Mouse (Mus musculus) limb, embryonic 15.5 days (tissue): Measurements from ENCODE around the gene Eva1c. TPM values are rescaled to one million over a fixed set of nuclear protein-coding genes. Genes with fewer than 3 reads are reported as not detected.

ENCODE experiments used
- ATAC-seq: fragments of 200-750 bp; cut with Nextera tagmentation; 2 replicates; pipeline ENCODE4 v1.8.0; 2017; ENCODE audit warnings: low read depth, moderate TSS enrichment; ENCODE audit not compliant: insufficient number of reproducible peaks, low FRiP score, low TSS enrichment
- H3K27ac ChIP-seq: fragments of 300-500 bp; sonication (generic); 2 replicates; pipeline ENCODE4 v1.5.1; 2015; ENCODE audit warnings: moderate library complexity, mild to moderate bottlenecking, inconsistent platforms
- H3K27me3 ChIP-seq: fragments of 300-500 bp; sonication (generic); 2 replicates; pipeline ENCODE4 v1.6.1; 2015; ENCODE audit warnings: inconsistent platforms
- H3K36me3 ChIP-seq: fragments of 300-500 bp; sonication (generic); 2 replicates; pipeline ENCODE4 v1.6.1; 2015; ENCODE audit warnings: inconsistent platforms
- H3K4me1 ChIP-seq: fragments of 300-500 bp; sonication (generic); 2 replicates; pipeline ENCODE4 v1.6.1; 2015; ENCODE audit warnings: inconsistent platforms
- H3K4me2 ChIP-seq: fragments of 300-500 bp; sonication (generic); 2 replicates; pipeline ENCODE4 v1.6.1; 2015; ENCODE audit warnings: mild to moderate bottlenecking, inconsistent platforms
- H3K4me3 ChIP-seq: fragments of 300-500 bp; sonication (generic); 2 replicates; pipeline ENCODE4 v1.5.1; 2015; ENCODE audit warnings: mild to moderate bottlenecking, inconsistent platforms
- H3K9ac ChIP-seq: fragments of 300-500 bp; sonication (generic); 2 replicates; pipeline ENCODE4 v1.6.1; 2015; ENCODE audit warnings: inconsistent platforms
- H3K9me3 ChIP-seq: fragments of 300-500 bp; sonication (generic); 2 replicates; pipeline ENCODE4 v1.6.1; 2016; ENCODE audit warnings: inconsistent platforms
- WGBS: fragments of 180-500 bp; shearing (Covaris S2); methylation state at CpG from one replicate; pipeline ENCODE4 v1.1.7; 2015; 5-methylcytosine and 5-hydroxymethylcytosine counted together
- polyA plus RNA-seq: library from polyadenylated mRNA; unstranded; fragments of >200 nt; fragmentation: Nextera tagmentation; extraction: Ambion mirVana; gene quantifications from 2 replicates; pipeline ENCODE4 v1.2.1, GENCODE M21; 2015

The Eva1c gene
- polyA plus RNA-seq, 1 experiment from 2014 or later: 1.2 TPM

DNA sequence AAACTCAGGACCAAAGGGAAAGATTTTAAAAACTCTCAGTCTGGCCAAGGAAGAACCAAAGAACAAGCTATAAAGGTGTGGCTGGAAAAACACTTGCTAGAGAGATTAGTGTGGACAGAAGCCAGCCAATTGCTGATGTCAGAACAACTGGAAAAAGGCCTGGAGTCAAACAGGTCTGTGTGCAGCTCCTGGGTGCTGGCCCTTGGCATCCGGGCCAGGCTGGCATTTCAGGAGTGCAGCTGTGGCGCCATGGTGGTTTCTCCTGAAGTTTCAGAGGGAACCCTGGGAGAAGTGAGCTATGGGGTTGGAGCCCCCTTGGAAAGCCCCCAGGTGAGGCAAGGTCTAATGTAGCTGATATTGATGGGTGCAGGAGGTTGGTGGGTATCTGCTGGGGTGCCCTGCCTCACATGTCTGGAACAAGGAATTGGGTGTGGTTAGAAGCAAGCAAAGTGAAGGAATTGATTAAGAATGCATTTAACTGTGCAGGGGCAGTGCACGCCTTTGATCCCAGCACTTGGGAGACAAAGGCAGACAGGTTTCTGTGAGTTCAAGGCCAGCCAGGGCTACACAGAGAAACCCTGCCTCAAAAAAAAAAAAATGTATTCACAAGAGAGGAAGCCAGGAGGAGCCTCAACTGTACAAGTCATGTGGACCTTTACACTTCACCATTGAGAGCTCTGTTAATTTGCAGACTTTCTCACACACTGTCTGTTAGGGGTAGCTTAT is 51.8 kb downstream of the Eva1c start:
- ATAC-seq: no peak
- Histone ChIP-seq H3K27ac (no peak overlapping the region), H3K9me3 (no peaks in the 10 kb centered on the region), H3K4me2 (no peak overlapping the region), H3K4me1 (peaks cover 20% of the 10 kb centered on the region), H3K9ac (no peak overlapping the region), H3K36me3 (no peaks in the 10 kb centered on the region), H3K4me3 (no peak overlapping the region), H3K27me3 (no peaks in the 10 kb centered on the region)
- WGBS: 86% methylated on average over 3 of the region's 3 CpGs

DNA sequence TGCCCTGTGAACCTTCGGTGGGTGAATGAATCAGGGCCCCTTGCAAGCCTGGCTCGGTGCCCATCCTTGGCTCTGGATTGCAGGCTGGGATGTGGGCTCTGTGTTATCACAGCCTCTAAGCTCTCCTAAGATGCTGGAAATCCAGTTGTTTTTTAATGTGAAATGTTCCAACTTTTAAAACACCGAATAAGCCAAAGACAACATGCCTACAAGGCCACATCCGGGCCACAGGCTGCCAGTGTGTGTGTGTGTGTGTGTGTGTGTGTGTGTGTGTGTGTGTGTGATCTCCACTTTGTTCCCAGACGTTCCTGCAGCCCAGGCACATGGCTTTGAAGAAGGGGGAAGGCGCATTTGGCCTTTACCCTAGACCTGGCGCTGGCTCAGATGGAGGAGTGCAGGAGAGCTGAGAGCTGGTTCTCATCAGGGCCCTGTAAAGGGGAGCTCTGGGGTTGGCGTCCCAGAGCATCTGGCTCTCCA is 56.0 kb downstream of the Eva1c start:
- H3K4me3 ChIP-seq: no peak overlapping the region
- H3K9ac ChIP-seq: no peak overlapping the region
- H3K9me3 ChIP-seq: no peaks in the 10 kb centered on the region
- no peaks in the 10 kb centered on the region for H3K27me3 ChIP-seq
- no peaks in the 10 kb centered on the region for H3K36me3 ChIP-seq
- 33% methylated on average over 8 of the region's 8 CpGs for WGBS
- H3K27ac ChIP-seq: peak overlapping the region; percentile 60
- H3K4me1 ChIP-seq: peaks cover 42% of the 10 kb centered on the region
- no peak overlapping the region for H3K4me2 ChIP-seq
- ATAC-seq: peak; percentile 72

DNA sequence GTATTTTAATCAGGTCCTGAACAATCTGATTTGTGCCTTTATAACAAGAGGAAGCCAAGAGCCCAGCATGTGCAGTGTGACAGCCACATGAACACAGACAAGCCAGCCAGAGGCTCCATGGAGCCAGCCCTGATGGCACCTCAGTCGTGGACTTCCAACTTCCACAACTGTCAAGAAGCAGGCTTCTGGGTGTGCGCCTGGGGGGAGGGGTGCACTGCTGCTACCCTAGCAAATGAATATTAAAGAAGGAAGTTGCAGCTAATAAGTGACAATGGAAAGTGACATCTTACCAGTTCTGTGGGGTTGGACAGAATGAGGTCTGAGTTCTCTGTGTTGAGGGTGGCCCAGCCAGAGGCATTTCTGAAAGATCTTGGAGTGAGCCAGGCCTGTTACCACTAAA is 58.8 kb downstream of the Eva1c start:
- H3K4me3 ChIP-seq: no peak overlapping the region
- no peak overlapping the region for H3K4me2 ChIP-seq
- no peaks in the 10 kb centered on the region for H3K36me3 ChIP-seq
- no peak for ATAC-seq
- peaks cover 37% of the 10 kb centered on the region for H3K4me1 ChIP-seq
- no peaks in the 10 kb centered on the region for H3K27me3 ChIP-seq
- 65% methylated on average over 2 of the region's 2 CpGs for WGBS
- no peaks in the 10 kb centered on the region for H3K9me3 ChIP-seq
- H3K27ac ChIP-seq: peak overlapping the region; percentile 47
- H3K9ac ChIP-seq: no peak overlapping the region

DNA sequence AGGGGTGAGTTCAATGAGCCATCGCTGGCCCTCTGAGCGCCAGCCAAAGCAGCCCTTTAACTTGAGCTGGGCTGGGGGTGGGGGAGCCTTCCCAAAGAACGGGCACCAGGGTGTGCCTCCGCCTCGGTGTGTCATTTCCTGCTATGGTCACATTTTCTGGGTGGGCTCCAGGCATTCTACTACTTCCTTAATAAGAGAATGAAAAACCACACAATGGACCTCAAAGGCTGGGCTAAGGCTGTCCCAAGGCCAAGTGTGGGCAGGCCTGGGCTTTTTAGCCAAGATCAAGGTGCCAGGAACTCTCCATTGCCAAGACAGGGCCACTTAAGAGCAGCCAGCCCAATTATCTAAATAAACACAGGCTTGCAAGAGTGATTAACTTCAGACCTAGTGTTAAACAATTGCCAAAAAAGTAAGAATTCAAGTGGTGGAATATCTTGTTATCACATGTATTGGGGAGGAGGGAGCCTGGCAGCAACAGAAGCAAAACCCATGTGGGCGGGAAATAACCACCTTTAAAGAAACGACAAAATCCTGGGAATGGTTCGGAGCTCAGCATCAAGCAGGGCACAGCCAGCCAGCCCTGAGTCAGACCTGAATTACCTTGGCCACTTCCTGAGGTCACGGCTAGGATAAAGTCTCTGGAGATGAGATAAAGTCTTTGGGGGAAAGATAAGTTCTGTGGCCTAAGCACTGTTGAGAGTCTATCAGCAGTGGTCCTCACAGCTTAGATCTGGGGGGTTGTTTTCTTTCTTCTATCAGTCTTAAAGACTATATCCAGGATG is 59.5 kb downstream of the Eva1c start:
- WGBS: 40% methylated on average over 9 of the region's 9 CpGs
- peak; percentile 55; the same call in 1 of the 2 replicates for ATAC-seq
- peak overlapping the region; percentile 47; the same call in 1 of the 2 replicates for H3K27ac ChIP-seq

DNA sequence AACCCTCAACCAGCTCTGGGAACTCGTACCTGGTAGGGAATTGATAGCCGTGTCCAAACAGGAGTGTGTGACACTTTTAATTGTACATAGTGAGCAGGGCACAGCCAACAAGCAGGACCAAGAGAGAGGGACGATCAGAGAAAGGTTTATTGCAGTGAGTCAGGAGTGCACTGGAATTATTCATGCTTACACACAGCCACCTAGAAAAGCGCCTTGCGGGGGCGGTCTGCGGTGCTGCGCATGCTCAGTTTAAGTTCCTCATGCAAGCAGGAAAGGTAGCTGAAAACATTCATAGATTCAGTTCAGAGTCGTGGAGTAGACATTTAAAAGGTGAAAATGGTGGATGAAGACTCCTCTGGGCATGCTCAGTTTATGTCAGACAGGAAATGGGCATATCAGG is 64.2 kb downstream of the Eva1c start:
- no peak overlapping the region for H3K4me2 ChIP-seq
- peaks cover 21% of the 10 kb centered on the region for H3K4me1 ChIP-seq
- 82% methylated on average over 9 of the region's 9 CpGs for WGBS
- no peaks in the 10 kb centered on the region for H3K9me3 ChIP-seq
- no peaks in the 10 kb centered on the region for H3K36me3 ChIP-seq
- no peaks in the 10 kb centered on the region for H3K27me3 ChIP-seq
- H3K4me3 ChIP-seq: no peak overlapping the region
- H3K27ac ChIP-seq: no peak overlapping the region
- no peak for ATAC-seq
- H3K9ac ChIP-seq: no peak overlapping the region

More for the DNA sequence above, 59.5 kb downstream of the Eva1c start:
- H3K9ac ChIP-seq: no peak overlapping the region
- no peak overlapping the region for H3K4me3 ChIP-seq
- no peaks in the 10 kb centered on the region for H3K36me3 ChIP-seq
- no peaks in the 10 kb centered on the region for H3K9me3 ChIP-seq
- H3K4me2 ChIP-seq: no peak overlapping the region
- no peaks in the 10 kb centered on the region for H3K27me3 ChIP-seq
- H3K4me1 ChIP-seq: peaks cover 37% of the 10 kb centered on the region

DNA sequence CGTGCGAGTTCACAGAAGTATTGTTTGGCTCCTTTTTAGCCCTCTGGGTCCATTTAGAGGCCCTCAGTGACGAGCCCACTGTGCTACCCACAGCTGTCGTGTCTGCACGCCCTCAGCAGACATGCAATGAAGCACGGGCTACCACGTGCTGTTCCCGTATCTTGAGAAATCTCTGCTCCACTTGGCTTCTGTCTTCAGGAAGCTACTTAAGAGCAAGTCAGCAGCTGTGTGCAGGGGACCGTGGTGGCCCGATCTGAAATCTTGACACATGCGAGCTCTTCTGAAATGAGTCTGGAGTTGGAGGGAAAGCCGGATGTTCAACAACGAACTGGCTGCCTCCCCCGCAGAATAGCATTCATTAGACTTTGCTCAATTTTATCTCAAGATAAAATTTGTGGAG is 65.1 kb downstream of the Eva1c start:
- Histone ChIP-seq H3K4me1 (0 out of 2 replicates have a peak, but pooled peaks cover 13% of the 10 kb centered on the region), H3K27me3 (no peaks in the 10 kb centered on the region), H3K4me2 (no peak overlapping the region), H3K27ac (no peak overlapping the region), H3K9ac (no peak overlapping the region), H3K4me3 (no peak overlapping the region), H3K36me3 (no peaks in the 10 kb centered on the region), H3K9me3 (no peaks in the 10 kb centered on the region)
- 60% methylated on average over 14 of the region's 14 CpGs for WGBS
- ATAC-seq: no peak

DNA sequence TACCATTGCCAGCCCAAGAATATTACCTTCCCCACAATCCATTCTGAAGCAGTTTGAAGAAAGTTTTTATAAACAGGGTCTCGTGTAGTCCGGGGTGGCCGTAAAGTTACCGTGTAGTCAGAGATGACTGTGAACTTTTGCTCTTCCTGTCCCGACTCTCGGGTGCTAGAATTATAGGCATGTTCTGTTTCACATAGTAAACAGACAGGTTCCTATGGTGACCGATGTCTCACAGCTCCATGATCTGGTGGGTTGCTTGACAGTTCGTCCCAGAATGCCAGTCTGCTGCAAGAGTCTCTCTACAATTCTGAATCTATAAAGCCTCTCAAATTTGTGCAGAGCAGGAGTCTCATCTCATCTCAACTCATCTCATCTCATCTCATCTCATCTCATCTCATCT is 65.6 kb downstream of the Eva1c start:
- H3K9me3 ChIP-seq: no peaks in the 10 kb centered on the region
- H3K9ac ChIP-seq: no peak overlapping the region
- no peak for ATAC-seq
- H3K4me2 ChIP-seq: no peak overlapping the region
- H3K27me3 ChIP-seq: no peaks in the 10 kb centered on the region
- 0 out of 2 replicates have a peak, but pooled peaks cover 13% of the 10 kb centered on the region for H3K4me1 ChIP-seq
- WGBS: 17% methylated on average over 8 of the region's 8 CpGs
- H3K27ac ChIP-seq: no peak overlapping the region
- H3K36me3 ChIP-seq: no peaks in the 10 kb centered on the region
- H3K4me3 ChIP-seq: no peak overlapping the region

DNA sequence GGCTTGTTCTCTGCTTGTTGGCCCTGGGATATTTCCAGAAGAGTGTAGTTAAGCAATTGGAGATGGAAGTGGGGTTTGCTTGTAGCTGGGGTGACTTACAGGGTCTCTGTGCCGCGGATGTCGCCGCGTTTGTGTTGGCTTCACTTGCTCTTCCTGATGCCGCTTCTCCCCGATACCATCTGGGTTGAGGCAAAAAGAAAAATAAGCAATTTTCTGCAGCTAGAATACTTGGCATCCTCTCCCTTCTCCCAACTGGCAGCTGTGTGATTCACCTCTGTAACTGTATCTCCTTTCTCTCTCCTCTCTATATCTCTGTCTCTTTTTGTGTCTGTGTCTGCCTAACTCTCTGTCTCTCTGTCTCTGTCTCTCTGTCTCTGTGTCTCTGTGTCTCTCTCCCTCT is 66.5 kb downstream of the Eva1c start:
- no peaks in the 10 kb centered on the region for H3K9me3 ChIP-seq
- H3K4me1 ChIP-seq: 0 out of 2 replicates have a peak, but pooled peaks cover 13% of the 10 kb centered on the region
- H3K27me3 ChIP-seq: no peaks in the 10 kb centered on the region
- H3K9ac ChIP-seq: no peak overlapping the region
- no peak for ATAC-seq
- H3K4me2 ChIP-seq: no peak overlapping the region
- no peak overlapping the region for H3K27ac ChIP-seq
- 76% methylated on average over 7 of the region's 7 CpGs for WGBS
- no peak overlapping the region for H3K4me3 ChIP-seq
- no peaks in the 10 kb centered on the region for H3K36me3 ChIP-seq

DNA sequence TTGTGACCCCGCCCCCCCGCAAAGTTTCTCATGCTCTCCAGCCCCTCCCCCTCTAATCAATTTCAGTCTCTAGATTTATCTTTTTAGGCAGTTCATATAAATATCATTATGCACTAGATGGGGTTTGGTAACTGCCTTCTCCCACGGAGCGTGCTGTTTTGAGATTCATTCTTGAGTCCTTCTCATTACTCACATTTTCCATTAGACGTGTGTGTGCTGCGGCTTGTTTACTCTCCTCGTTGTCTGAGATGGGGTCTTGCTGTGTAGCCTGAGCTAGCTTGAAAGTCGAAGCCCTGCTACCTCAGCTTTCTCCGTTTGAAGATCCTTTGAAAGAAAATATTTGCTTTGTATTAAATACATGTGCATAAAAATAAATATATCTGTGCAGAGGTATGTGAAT is 67.3 kb downstream of the Eva1c start:
- H3K36me3 ChIP-seq: no peaks in the 10 kb centered on the region
- ATAC-seq: no peak
- H3K27me3 ChIP-seq: no peaks in the 10 kb centered on the region
- H3K27ac ChIP-seq: no peak overlapping the region
- no peak overlapping the region for H3K4me3 ChIP-seq
- no peak overlapping the region for H3K9ac ChIP-seq
- no peaks in the 10 kb centered on the region for H3K9me3 ChIP-seq
- 51% methylated on average over 9 of the region's 9 CpGs for WGBS
- H3K4me2 ChIP-seq: no peak overlapping the region
- 0 out of 2 replicates have a peak, but pooled peaks cover 13% of the 10 kb centered on the region for H3K4me1 ChIP-seq

DNA sequence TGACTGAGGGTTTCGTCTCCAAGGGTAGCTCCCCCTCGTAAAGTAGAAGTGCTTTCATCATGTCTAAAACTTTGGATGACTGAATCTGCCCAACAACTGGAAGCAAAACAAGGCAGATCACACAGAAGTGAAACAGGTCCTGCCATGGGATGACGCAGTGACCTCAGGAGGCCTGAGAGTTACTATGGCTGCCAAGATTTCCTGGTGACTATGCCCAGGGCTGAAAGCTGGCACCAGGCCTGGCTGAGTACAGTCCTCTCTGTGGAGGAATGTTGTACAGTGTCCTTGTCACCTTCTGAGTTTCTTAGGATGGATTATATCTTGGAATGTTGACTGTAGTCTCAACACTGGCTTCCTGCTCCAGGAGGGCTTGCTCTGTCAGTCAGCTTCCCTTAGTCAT is 71.1 kb downstream of the Eva1c start:
- ATAC-seq: no peak
- no peak overlapping the region for H3K4me2 ChIP-seq
- no peak overlapping the region for H3K9ac ChIP-seq
- no peak overlapping the region for H3K27ac ChIP-seq
- no peaks in the 10 kb centered on the region for H3K27me3 ChIP-seq
- 90% methylated on average over 3 of the region's 3 CpGs for WGBS
- no peaks in the 10 kb centered on the region for H3K9me3 ChIP-seq
- H3K4me1 ChIP-seq: 0 out of 2 replicates have a peak, but pooled peaks cover 7% of the 10 kb centered on the region
- no peak overlapping the region for H3K4me3 ChIP-seq
- H3K36me3 ChIP-seq: no peaks in the 10 kb centered on the region

DNA sequence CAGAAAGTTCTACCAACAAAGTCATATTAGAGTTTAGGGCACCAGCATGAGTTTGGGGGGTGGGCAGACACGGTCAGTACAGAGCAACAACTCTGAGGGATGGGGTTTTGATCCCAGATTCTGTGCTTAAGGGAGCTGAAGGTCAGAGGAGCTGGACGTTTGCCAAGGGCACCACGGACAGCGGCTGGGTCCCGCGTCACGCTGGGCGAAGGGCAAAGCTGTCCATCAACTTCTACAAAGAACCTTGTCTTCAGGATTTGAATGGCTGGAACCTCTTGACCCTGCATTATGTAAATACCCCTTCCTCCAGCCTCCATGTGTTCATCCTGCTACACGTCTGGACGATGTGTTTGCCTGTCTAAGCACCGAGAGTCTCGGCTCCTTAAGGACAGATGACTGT is 73.0 kb downstream of the Eva1c start:
- Histone ChIP-seq H3K27ac (no peak overlapping the region), H3K9me3 (no peaks in the 10 kb centered on the region), H3K36me3 (no peaks in the 10 kb centered on the region), H3K4me1 (0 out of 2 replicates have a peak, but pooled peaks cover 4% of the 10 kb centered on the region), H3K27me3 (no peaks in the 10 kb centered on the region), H3K9ac (no peak overlapping the region), H3K4me2 (no peak overlapping the region), H3K4me3 (no peak overlapping the region)
- ATAC-seq: no peak
- WGBS: 77% methylated on average over 12 of the region's 12 CpGs

DNA sequence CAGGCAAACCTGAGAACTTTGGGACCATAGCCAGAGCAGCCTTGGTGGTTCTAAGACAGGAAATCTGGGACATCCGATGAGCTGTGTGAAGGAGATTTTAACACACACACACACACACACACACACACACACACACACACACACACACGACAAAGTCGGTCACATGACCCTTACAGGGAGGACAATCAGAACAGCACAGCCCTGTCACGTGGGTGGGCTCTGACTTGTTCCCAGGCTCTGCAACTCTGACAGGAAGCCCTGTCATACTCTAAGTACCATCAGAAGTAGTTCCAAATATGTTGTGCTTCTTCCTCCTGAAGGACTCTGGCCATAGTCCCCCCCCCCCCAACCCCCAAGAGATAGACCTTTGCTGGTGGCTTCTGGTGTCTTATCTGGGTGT is 74.8 kb downstream of the Eva1c start:
- H3K4me3 ChIP-seq: no peak overlapping the region
- ATAC-seq: no peak
- H3K36me3 ChIP-seq: no peaks in the 10 kb centered on the region
- H3K4me2 ChIP-seq: no peak overlapping the region
- no peak overlapping the region for H3K27ac ChIP-seq
- WGBS: 58% methylated on average over 4 of the region's 4 CpGs
- no peaks in the 10 kb centered on the region for H3K9me3 ChIP-seq
- H3K9ac ChIP-seq: no peak overlapping the region
- H3K27me3 ChIP-seq: no peaks in the 10 kb centered on the region
- H3K4me1 ChIP-seq: 0 out of 2 replicates have a peak, but pooled peaks cover 4% of the 10 kb centered on the region
